Mouse (Mus musculus): ENCODE measurements at regions not wholly inside any gene's neighbourhood (a gene's known extent, or its start where the extent isn't known, plus 50 kb on each side); places are given as distances from the start of the nearest gene placed in this dataset.

- peak; percentile 47 for TF ChIP-seq CTCF (IDR thresholded peaks at IDR 0.05; ENCODE audit: low read depth)
- TF ChIP-seq EP300 (IDR thresholded peaks at IDR 0.05; ENCODE audit: low read depth) = no peak
These were observed 136.7 kb upstream of the Supt20 start for GRCm38 (mm10) chr3:54555954-54556353.
